Mouse (Mus musculus) lung, postnatal 25 days (tissue): ENCODE data around the gene Kctd8.
"Not testable (repeated sequence)": the region's sequence is repeated elsewhere in the genome, so short reads cannot be mapped to it uniquely, and the experiment has no call there.

Experiments
- DNase-seq: peaks from one replicate; pipeline ENCODE4 v3.0.0; 2022; ENCODE audit warnings: low spot score

Gene Kctd8

DNA sequence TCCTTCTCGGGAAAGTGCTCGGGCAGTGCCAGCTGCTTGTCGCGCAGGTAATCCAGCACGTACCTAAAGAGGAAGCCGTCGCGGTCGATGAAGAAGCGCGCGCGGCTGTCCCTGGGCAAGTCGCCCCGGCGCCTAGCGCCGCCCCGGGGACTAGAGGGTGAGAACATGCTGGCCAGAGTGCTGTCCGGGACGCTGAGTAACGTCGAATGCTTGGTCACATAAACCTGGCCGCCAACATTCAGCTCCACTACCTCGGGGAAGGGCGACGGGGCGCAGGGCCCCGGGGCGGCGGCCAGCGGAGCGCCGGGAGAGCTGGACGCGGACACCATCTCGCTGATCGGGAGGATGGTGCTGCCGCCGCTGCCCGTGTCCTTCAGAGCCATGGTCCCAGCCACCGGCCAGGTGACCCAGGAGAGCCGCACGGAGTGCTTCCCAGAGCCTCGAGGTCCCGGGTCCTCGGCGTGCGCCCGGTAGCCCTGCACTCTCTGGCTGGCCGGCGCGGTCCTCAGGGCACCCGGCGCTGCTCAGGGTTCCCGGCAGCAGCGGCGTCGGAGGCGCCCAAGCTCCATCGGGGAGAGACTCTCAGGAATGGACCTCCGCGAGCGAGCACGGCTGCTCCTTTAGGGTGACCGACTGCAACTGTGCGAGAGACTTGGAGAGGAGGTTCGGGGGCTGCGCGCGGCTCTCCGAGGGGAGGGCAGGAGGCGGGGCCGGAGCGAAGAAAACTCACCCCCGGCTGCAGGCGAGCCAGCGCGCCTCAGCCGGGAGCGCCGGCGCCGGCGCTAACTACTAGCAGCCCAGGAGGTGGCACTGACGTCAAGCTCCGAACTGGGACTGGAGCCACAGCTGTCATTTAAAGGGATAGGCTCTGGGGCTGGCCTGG lies at the start of gene Kctd8:
TSS of gene Kctd8 (minus strand) at position 761 of the 883 bp plus-strand sequence.
- peak; percentile 54 for DNase-seq

DNA sequence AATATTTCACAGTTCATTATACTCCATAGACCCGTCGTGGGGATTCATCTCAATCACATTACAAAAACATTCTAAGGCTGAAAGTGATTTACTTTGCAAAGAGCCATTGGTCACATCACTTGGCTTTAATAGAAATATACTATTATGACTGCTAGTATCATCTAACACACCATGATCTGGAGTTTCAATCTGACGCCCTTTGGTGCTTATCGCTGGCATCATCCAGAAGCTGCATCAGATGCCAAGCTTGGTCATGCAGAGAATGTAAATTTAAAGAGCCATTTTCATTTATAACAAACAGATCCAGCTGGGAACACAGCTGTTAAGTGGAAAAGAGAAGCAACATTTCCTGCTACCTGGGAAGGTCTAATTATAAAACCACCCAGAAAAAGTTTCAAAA lies 37.6 kb upstream of the Kctd8 start:
- DNase-seq, result no peak

DNA sequence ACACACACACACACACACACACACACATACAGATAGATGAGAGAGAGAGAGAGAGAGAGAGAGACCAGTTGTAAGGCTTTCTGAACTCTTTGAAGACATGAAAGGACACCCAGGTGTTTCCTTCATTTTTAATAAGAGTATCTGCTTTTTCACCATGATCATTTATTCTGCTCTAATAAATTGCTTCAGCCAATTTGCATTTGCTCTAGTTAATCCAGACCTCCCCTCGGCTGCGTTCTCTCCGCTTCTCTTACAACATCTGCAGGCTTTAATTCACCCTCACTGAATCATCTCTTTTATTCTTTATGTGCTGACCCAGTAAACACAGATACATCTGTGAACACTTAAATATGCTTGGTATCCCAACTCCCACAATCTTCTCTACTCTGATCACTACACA lies 9.1 kb upstream of the Kctd8 start:
- no peak for DNase-seq

- peak; percentile 17 for DNase-seq
Measured at GRCm38 (mm10) chr5:69340102-69340918, 1.2 kb downstream of the Kctd8 start.

DNA sequence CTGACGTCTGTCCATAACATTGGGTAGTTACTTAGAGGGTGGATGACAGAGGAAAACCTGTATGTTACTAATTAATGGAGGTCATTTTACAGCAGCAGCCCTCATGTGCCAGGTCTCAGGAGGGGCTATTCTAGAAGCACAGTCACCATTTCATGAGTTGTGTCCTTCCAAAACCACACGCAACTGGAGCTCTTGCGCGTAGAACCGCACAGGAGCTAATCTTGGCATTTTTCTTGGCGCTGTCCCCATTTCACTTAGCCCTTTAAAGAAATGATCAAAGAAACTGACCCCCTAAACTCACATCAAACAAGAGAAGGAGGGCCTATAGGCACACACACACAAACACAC lies 1.9 kb downstream of the Kctd8 start:
- no peak for DNase-seq

DNA sequence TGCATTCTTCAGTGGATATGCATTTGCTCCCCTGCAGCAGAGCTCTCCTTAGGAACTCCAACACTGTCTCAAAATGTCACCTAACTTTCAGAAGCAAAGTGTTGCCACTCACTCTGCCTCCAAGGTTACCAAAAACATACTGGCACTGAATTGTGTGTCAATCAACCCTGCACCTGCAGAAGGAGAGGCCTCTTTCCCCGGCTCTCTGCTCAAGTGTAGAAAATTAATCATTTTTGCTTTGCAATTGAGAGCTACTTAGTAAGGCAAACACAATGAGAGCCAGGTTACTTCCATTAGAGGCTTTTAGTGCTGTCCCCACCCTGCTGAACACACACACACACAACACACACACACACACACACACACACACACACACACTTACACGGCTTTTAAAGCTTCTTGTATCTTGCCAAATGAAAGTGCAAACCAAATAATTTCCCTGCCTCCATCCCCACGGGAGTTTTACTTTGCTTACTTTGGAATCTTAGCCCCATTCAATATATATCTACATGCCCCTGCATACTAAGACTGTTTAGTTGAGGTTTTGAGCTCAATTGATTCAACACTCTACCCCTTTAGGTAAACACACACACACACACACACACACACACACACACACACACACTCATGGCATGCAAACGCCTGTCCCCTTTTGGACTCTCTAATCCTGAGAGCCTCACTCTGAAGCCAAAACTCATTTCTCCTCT lies 2.4 kb downstream of the Kctd8 start:
- peak; percentile 48 for DNase-seq

GRCm38 (mm10) chr5:69327561-69327960 lies 13.9 kb downstream of the Kctd8 start:
- DNase-seq, result no peak

DNA sequence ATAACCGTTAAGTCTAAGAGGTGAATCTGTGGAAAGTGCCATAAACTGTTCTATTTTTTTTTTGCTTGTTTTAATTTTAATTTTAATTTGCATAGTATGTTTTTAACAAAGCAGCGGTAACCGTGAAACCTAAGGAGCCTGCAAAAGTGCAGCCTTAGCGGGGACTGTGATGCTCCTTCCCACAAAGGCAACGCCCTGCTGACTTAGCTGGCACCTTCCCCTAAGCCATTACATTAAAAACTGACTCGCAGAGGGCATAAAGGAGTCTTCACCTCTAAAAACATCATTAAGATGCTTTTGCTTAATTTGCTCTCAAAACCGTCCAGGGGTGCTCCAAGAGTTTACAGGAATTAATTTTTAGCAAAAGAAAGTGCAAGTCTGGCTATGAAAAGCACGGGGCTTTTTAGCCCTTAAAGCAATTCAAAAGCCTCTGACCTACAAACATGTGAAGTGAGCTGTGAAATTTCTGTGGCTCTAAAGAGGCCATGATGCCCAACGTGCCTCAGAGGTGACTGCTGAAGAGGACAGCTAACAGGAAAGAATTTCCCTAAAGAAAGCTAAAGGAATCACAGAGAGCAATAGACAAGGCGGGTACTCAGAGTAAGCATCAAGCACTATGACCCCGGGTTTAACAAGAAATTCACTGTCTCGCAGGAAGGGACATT lies 16.8 kb downstream of the Kctd8 start:
- DNase-seq, result no peak

- no peak for DNase-seq
Measured at GRCm38 (mm10) chr5:69312611-69313010, 28.9 kb downstream of the Kctd8 start.

DNA sequence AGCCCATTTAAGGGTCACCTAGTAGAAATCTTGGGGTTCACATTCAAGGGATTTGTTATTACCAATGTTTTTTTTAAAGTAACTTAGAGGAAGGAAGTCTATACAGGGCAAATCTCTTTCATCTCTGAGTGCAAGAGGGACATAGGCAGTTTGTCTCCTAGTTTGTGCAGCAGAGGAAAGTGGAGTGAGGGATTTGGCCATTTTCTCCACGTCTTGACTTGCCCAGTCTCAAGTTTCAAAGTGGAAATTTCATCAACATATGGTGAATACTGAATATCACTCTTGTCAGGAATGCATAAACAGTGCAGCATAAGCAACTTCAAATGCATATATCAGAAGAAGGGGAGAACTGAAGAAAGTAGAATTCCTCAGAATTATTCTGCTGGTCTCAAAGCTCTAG lies 39.8 kb downstream of the Kctd8 start:
- DNase-seq, result no peak

DNA sequence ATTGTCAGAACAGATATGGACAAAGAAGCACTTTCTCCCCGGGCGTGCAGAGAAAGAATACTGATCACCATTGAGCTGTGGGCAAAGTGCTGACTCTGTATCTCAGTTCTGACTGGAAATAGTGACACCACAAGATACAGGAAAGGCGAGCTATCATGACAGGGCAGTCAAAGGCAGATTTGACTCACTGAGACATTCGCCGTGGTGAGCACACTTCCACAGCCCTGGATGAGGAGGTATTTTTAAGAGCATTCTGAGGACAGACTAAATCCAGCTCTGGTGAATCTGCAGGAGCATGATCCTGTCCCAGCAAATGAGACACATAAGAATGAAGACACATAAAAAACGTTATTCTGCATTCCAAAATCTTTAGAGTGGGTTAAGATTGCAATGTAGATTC lies 49.1 kb downstream of the Kctd8 start:
- no peak for DNase-seq

- DNase-seq, result no peak
Measured at GRCm38 (mm10) chr5:69284359-69284758, 57.1 kb downstream of the Kctd8 start.

DNA sequence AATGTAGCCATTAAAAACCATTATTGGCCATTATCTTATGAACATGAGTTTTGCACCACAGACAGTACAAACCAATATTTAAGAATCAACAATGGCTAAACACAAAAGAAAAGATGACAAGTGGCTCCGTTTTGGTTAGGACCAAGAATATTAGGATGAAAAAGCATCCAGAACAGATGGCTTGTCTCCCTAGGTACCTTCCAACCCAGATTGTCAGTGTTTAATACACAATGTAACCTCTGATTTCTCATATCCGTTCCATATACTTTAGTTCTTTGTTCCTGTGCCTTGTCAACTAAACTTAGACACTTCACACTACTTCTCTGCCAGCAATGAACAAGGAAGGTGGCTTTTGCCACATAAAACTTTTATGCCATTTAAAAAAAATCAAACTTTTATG lies 89.1 kb downstream of the Kctd8 start:
- DNase-seq, result no peak

- DNase-seq, result no peak
Measured at GRCm38 (mm10) chr5:69241931-69242330, 99.5 kb downstream of the Kctd8 start.

DNA sequence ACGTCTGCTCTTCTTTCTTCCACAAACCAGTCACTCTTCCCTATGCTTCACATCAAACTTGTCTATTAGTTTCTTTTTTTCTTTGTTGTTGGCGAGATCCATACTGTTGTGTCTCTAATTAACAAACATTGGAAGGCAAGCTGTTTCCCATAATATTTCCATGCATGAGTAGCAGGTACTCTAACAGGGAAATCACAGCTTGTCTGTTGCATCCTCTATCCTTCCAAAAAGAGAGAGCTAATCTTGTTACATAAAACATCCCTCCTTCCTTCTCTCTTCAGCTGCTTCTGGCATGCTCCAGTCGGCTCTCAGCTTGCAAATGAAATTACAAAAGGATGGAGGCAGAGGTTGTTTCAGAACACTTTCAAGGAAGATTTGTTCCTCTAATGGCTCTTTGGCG lies 107.9 kb downstream of the Kctd8 start:
- no peak for DNase-seq

- DNase-seq, result not testable (repeated sequence)
Measured at GRCm38 (mm10) chr5:69231649-69232048, 109.8 kb downstream of the Kctd8 start.

- no peak for DNase-seq
Measured at GRCm38 (mm10) chr5:69227147-69227546, 114.3 kb downstream of the Kctd8 start.

- no peak for DNase-seq
Measured at GRCm38 (mm10) chr5:69222608-69223007, 118.9 kb downstream of the Kctd8 start.

DNA sequence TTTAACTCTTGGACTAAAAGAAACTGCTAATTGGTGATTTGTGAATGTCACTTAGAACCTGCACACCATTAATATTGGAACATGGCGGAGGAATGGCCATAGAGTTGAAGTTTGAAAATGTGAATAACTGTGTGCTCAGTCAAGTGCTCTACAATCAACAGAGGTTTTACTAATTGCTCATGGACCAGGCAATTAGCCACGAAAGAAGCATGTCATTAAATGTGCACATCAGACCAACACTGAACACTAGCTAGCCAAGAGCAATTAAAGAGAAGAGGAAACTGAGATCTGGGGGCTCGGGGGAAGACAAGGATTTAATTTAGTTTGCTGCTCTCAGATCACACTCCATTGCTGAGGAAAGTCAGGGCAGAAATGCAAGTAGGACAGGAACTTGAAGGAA lies 126.3 kb downstream of the Kctd8 start:
- DNase-seq, result no peak

DNA sequence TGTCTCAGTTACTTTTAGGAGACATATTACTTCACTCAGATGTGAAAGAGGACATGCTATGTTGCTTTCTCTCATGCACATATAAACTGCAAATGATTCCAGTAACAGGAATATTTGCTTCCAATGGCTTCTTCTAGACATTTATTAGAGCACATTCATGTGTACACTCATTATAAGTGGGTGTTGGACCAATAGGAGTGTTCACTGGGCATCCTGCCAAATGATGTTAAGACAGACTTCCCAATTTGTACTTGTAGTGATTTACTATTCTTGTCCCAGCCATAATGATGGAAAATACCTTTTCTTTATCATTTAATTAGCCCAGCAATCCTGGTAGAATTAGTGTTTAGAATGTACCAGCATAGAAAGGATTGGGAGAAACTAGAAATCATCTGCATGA lies 132.1 kb downstream of the Kctd8 start:
- DNase-seq, result no peak

DNA sequence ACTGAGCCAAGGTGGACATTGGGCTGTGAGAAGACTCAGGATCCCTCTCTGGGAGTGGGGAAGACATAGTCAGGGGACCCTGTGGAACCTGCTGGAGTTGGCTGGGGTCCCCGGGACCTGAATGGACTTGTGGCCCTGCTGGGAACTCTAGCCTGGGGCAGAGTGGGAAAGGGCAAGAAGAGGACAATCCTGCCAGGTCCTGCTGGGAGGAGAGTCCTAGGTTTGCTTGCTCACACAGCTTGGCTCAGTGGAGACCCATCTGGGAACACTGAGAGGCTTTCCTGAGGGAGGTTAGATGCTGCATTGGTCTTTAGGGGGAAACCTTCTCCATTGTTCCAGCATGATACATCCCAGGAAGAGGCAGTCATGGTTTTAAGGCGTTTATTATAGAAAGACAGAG lies 133.8 kb downstream of the Kctd8 start:
- no peak for DNase-seq

GRCm38 (mm10) chr5:69159897-69160509 lies 181.5 kb downstream of the Kctd8 start:
- DNase-seq, result no peak
